Comparison of ENCODE assay signal across 12 mouse cellular contexts in genomic region chr9:50013602-50014001, GRCm38 (mm10).
DNase-seq lines count a peak whose midpoint lies in the region.
"Had no signal": no experiment of that assay in that cellular context is flagged by ENCODE, and none has a peak within 500 bp of the region (broad histone marks: within the 10 kb centered on the region; RNA-seq: fewer than 3 reads in every experiment).

No protein-coding gene starts in this region.

- DNase-seq in cerebellum, postnatal 10 days = peak; percentile 52 to 57
- no peak for DNase-seq in cerebellum, adult 11 months
- DNase-seq in heart, adult 11 months = peak; percentile 57
- no peak for DNase-seq in heart, adult 18-20 months
- peak; percentile 15 for DNase-seq in left cerebral cortex, postnatal 4 days
- no peak for DNase-seq in left cerebral cortex, adult 18-20 months (ENCODE audit: low spot score in 2 of 2)
- DNase-seq: adrenal gland, adult 8-10 months; adrenal gland, postnatal 14 days; adrenal gland, postnatal 36 days; B cell, adult 2 months; cerebellum, adult 9-10 months; forebrain, postnatal 0 days had no signal

- intact Hi-C loops in left cerebral cortex, postnatal 4 days (cut with DNase I) = no loop called here

Comparison
In these comparisons a context has a peak if more than half of its experiments do, and no peak if none do; other contexts are left out.
1. DNase-seq: peak in cerebellum, postnatal 10 days (2 of 2), heart, adult 11 months (single experiment) and left cerebral cortex, postnatal 4 days (single experiment); none in cerebellum, adult 11 months (single experiment), heart, adult 18-20 months (0 of 2) and left cerebral cortex, adult 18-20 months (0 of 2).